Mouse (Mus musculus) spleen, postnatal 10 days (tissue): ENCODE results near the gene Gm21170.
"Not testable (repeated sequence)": the region's sequence is repeated elsewhere in the genome, so short reads cannot be mapped to it uniquely, and the experiment has no call there.

Source experiments
- DNase-seq, 2 experiments: peaks; one replicate each; pipeline ENCODE4 v3.0.0; 2021 to 2022; ENCODE audit warnings: low spot score in 2 of 2

Gm21170 gene

DNA sequence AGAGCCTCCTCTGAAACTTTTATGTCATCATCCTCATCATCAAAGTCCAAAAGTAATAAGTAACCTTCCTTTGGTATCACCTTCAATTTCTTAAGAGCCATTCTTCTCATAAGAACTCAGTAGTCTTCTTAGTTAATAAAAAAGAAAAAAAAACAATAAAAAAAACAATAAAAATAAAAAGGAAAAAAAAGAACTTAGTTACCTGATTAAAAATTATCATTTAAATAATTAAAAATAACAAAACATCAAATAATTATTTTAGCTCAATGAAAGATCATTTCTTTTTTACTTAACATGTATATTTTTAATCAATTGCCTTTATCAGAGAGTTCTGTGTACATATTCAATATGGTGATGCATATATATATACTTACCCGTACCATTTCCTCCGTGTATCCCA, at the start of gene Gm21170:
TSS of gene Gm21170 (minus strand) at position 101 of the 400 bp plus-strand sequence.
- not testable (repeated sequence) for DNase-seq
